Mouse (Mus musculus): ENCODE results near the gene Dcaf5. TPM values are rescaled to one million over a fixed set of nuclear protein-coding genes. Genes with fewer than 3 reads are reported as not detected.

Dcaf5 gene
- polyA plus RNA-seq, 1 experiment, result 97.1 TPM

GRCm38 (mm10) chr12:80324051-80324784 is 112.2 kb downstream of the Dcaf5 start:
- H3K4me1 ChIP-seq (ENCODE audit: control insufficient read depth, insufficient read depth, low read length), result no peaks in the 10 kb centered on the region
- TF ChIP-seq POLR2A (IDR thresholded peaks at IDR 0.05; ENCODE audit: control insufficient read depth, low read depth, low read length) (no peak), CTCF (IDR thresholded peaks at IDR 0.05; ENCODE audit: control insufficient read depth, insufficient read depth, insufficient replicate concordance, low read depth, low read length) (no peak)
- no peaks in the 10 kb centered on the region for H3K27me3 ChIP-seq (ENCODE audit: control insufficient read depth, insufficient read depth, low read length)
- no peak overlapping the region for H3K4me3 ChIP-seq (ENCODE audit: control insufficient read depth, low read depth, low read length)
- no peaks in the 10 kb centered on the region for H3K36me3 ChIP-seq (ENCODE audit: control insufficient read depth, insufficient read depth, low read length)
- no peak overlapping the region for H3K27ac ChIP-seq (ENCODE audit: control insufficient read depth, insufficient read depth, low read depth, low read length)

- H3K4me1 ChIP-seq (ENCODE audit: control insufficient read depth, insufficient read depth, low read length), result no peaks in the 10 kb centered on the region
- no peaks in the 10 kb centered on the region for H3K36me3 ChIP-seq (ENCODE audit: control insufficient read depth, insufficient read depth, low read length)
- H3K4me3 ChIP-seq (ENCODE audit: control insufficient read depth, low read depth, low read length), result no peak overlapping the region
- no peaks in the 10 kb centered on the region for H3K27me3 ChIP-seq (ENCODE audit: control insufficient read depth, insufficient read depth, low read length)
- H3K27ac ChIP-seq (ENCODE audit: control insufficient read depth, insufficient read depth, low read depth, low read length), result no peak overlapping the region
- no peak for TF ChIP-seq CTCF (IDR thresholded peaks at IDR 0.05; ENCODE audit: control insufficient read depth, insufficient read depth, insufficient replicate concordance, low read depth, low read length)
- no peak for TF ChIP-seq POLR2A (IDR thresholded peaks at IDR 0.05; ENCODE audit: control insufficient read depth, low read depth, low read length)
Observed at GRCm38 (mm10) chr12:80323371-80324050, 112.9 kb downstream of the Dcaf5 start.

DNA sequence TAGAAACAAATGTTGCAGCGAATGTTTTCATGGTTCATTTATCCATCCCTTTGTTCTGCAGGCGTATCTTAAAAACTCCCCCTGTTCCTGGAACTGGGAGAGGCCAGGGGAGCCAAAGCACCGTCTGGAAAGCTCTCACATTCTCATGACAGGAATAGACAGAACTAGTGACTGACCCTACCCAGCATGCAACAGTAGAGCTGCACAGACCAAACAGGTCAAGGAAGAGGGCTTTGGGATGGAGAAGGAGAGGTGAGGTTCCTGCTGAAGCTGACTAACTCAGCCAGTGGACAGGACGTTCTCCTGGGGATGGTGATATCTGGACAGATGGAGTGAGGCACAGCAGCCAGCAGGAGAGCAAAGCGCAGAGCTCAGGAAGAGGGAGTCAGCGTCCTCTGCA is 113.9 kb downstream of the Dcaf5 start:
- TF ChIP-seq CTCF (IDR thresholded peaks at IDR 0.05; ENCODE audit: control insufficient read depth, insufficient read depth, insufficient replicate concordance, low read depth, low read length) (no peak), POLR2A (IDR thresholded peaks at IDR 0.05; ENCODE audit: control insufficient read depth, low read depth, low read length) (no peak)
- H3K36me3 ChIP-seq (ENCODE audit: control insufficient read depth, insufficient read depth, low read length), result no peaks in the 10 kb centered on the region
- H3K4me1 ChIP-seq (ENCODE audit: control insufficient read depth, insufficient read depth, low read length), result no peaks in the 10 kb centered on the region
- no peak overlapping the region for H3K27ac ChIP-seq (ENCODE audit: control insufficient read depth, insufficient read depth, low read depth, low read length)
- no peaks in the 10 kb centered on the region for H3K27me3 ChIP-seq (ENCODE audit: control insufficient read depth, insufficient read depth, low read length)
- H3K4me3 ChIP-seq (ENCODE audit: control insufficient read depth, low read depth, low read length), result no peak overlapping the region

DNA sequence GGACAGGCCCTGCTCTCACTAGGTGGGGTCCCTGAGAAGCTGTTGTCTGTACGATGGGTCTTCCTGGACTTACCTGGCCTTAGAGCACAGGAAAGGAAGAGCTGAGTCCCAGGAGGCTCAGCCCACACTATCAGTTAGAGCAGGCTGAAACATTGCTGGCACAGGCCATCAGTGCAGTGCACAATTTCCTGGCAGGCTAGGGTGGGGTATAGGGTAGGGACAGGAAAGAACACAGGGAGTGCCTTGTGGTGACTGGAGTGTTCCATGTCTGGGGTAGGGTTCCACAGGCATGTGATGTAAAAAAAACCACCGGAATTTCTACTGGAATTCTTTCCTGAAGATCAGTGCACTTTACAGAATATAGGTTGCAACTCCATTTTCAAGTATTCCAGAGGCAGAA is 117.3 kb downstream of the Dcaf5 start:
- Histone ChIP-seq H3K4me3 (ENCODE audit: control insufficient read depth, low read depth, low read length) (no peak overlapping the region), H3K27ac (ENCODE audit: control insufficient read depth, insufficient read depth, low read depth, low read length) (no peak overlapping the region), H3K4me1 (ENCODE audit: control insufficient read depth, insufficient read depth, low read length) (no peaks in the 10 kb centered on the region), H3K27me3 (ENCODE audit: control insufficient read depth, insufficient read depth, low read length) (no peaks in the 10 kb centered on the region), H3K36me3 (ENCODE audit: control insufficient read depth, insufficient read depth, low read length) (no peaks in the 10 kb centered on the region)
- TF ChIP-seq CTCF (IDR thresholded peaks at IDR 0.05; ENCODE audit: control insufficient read depth, insufficient read depth, insufficient replicate concordance, low read depth, low read length) (no peak), POLR2A (IDR thresholded peaks at IDR 0.05; ENCODE audit: control insufficient read depth, low read depth, low read length) (no peak)

DNA sequence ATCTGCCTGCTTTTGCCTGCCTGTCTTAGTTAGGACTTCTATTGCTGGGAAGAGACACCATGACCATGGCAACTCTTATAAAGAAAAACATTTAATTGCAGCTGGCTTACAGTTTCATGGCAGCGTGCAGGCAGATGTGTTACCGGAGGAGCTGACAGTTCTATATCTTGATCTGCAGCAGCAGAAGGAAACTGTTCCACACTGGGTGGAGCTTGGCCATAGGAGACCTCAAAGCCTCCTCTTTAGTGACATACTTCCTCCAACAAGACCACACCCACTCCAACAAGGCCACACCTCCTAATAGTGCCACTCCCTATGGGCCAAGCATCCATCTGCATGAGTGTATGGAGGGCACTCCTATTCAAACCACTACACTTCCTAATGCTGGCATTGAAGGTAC is 121.1 kb downstream of the Dcaf5 start:
- Histone ChIP-seq H3K27ac (ENCODE audit: control insufficient read depth, insufficient read depth, low read depth, low read length) (no peak overlapping the region), H3K27me3 (ENCODE audit: control insufficient read depth, insufficient read depth, low read length) (no peaks in the 10 kb centered on the region), H3K4me3 (ENCODE audit: control insufficient read depth, low read depth, low read length) (no peak overlapping the region), H3K4me1 (ENCODE audit: control insufficient read depth, insufficient read depth, low read length) (no peaks in the 10 kb centered on the region), H3K36me3 (ENCODE audit: control insufficient read depth, insufficient read depth, low read length) (no peaks in the 10 kb centered on the region)
- TF ChIP-seq CTCF (IDR thresholded peaks at IDR 0.05; ENCODE audit: control insufficient read depth, insufficient read depth, insufficient replicate concordance, low read depth, low read length), result no peak
- TF ChIP-seq POLR2A (IDR thresholded peaks at IDR 0.05; ENCODE audit: control insufficient read depth, low read depth, low read length), result no peak

DNA sequence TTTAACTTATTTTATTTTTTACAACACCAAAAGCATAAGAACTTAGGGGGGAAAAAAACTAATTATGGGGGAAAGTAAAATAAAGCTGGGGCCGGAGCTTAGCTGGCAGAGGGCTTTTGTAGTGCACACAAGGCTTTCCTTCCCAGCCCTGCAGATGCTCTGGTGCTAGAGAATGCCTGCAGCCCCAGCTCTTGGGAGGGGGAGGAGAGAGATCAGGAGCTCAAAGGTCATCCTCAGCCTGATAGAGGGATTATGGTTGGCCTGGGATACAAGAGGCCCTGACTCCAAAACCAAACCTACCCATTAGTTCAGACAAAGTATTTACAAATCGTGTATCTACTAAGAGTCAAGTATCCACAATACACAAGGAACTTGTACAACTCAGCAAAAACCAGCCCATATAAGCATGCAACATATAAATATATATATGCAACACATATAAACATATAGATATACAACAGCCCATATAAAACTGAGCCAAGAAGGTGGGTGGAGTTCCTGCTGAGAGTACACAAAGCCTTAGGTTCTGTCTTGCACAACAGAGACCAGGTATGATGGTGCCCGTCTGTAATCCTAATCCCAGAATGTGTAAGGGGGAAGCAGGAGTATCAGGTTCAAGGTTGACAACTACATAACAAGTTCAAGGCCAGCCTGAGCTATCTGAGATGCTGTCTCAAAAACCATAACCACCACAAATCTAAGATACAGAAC is 124.3 kb downstream of the Dcaf5 start:
- TF ChIP-seq POLR2A (IDR thresholded peaks at IDR 0.05; ENCODE audit: control insufficient read depth, low read depth, low read length) (no peak), CTCF (IDR thresholded peaks at IDR 0.05; ENCODE audit: control insufficient read depth, insufficient read depth, insufficient replicate concordance, low read depth, low read length) (no peak)

GRCm38 (mm10) chr12:80307556-80307955 is 128.8 kb downstream of the Dcaf5 start:
- Histone ChIP-seq H3K27me3 (ENCODE audit: control insufficient read depth, insufficient read depth, low read length) (no peaks in the 10 kb centered on the region), H3K4me3 (ENCODE audit: control insufficient read depth, low read depth, low read length) (no peak overlapping the region), H3K36me3 (ENCODE audit: control insufficient read depth, insufficient read depth, low read length) (no peaks in the 10 kb centered on the region), H3K27ac (ENCODE audit: control insufficient read depth, insufficient read depth, low read depth, low read length) (no peak overlapping the region), H3K4me1 (ENCODE audit: control insufficient read depth, insufficient read depth, low read length) (no peaks in the 10 kb centered on the region)
- TF ChIP-seq POLR2A (IDR thresholded peaks at IDR 0.05; ENCODE audit: control insufficient read depth, low read depth, low read length) (no peak), CTCF (IDR thresholded peaks at IDR 0.05; ENCODE audit: control insufficient read depth, insufficient read depth, insufficient replicate concordance, low read depth, low read length) (no peak)

More for the DNA sequence above, 124.3 kb downstream of the Dcaf5 start:
- Histone ChIP-seq H3K36me3 (ENCODE audit: control insufficient read depth, insufficient read depth, low read length) (no peaks in the 10 kb centered on the region), H3K27me3 (ENCODE audit: control insufficient read depth, insufficient read depth, low read length) (no peaks in the 10 kb centered on the region), H3K4me3 (ENCODE audit: control insufficient read depth, low read depth, low read length) (no peak overlapping the region), H3K4me1 (ENCODE audit: control insufficient read depth, insufficient read depth, low read length) (no peaks in the 10 kb centered on the region), H3K27ac (ENCODE audit: control insufficient read depth, insufficient read depth, low read depth, low read length) (no peak overlapping the region)
